Mouse (Mus musculus) liver, postnatal 0 days (tissue): ENCODE measurements around the gene Gpbp1l1. TPM values are rescaled to one million over a fixed set of nuclear protein-coding genes. Genes with fewer than 3 reads are reported as not detected.
A peak's percentile ranks its signal among the peaks of the same experiment; 100 is the strongest.

Source experiments
- ATAC-seq: fragments of 200-750 bp; cut with Nextera tagmentation; 2 replicates; pipeline ENCODE4 v1.8.0; 2017; ENCODE audit warnings: mild to moderate bottlenecking, moderate library complexity
- DNase-seq: peaks from one replicate; pipeline ENCODE4 v3.0.0-alpha.2; 2016
- H3K27ac ChIP-seq: fragments of 300-500 bp; sonication (generic); 2 replicates; pipeline ENCODE4 v1.5.1; 2014; ENCODE audit warnings: antibody characterized with exemption, moderate library complexity, mild to moderate bottlenecking, low read depth
- H3K27me3 ChIP-seq: fragments of 300-500 bp; sonication (generic); 2 replicates; pipeline ENCODE4 v1.6.1; 2014; ENCODE audit warnings: low read length, control low read depth, mixed read lengths; ENCODE audit not compliant: insufficient read depth
- H3K36me3 ChIP-seq: fragments of 300-500 bp; sonication (generic); replicated peaks from 2 replicates; pipeline ENCODE4 v1.6.1; 2014; ENCODE audit warnings: mild to moderate bottlenecking, control low read depth, low read length, moderate library complexity, mixed read lengths; ENCODE audit not compliant: insufficient read depth
- H3K4me1 ChIP-seq: fragments of 300-500 bp; sonication (generic); 2 replicates; pipeline ENCODE4 v1.6.1; 2014; ENCODE audit warnings: antibody characterized with exemption, mild to moderate bottlenecking, control low read depth; ENCODE audit not compliant: insufficient read depth
- H3K4me2 ChIP-seq: fragments of 300-500 bp; sonication (generic); 2 replicates; pipeline ENCODE4 v1.6.1; 2014; ENCODE audit warnings: low read depth, mild to moderate bottlenecking, low read length, moderate library complexity, mixed read lengths
- H3K4me3 ChIP-seq: fragments of 300-500 bp; sonication (generic); 2 replicates; pipeline ENCODE4 v1.5.1; 2014; ENCODE audit warnings: low read depth, low read length
- H3K9ac ChIP-seq: fragments of 300-500 bp; sonication (generic); replicated peaks from 2 replicates; pipeline ENCODE4 v1.6.1; 2014; ENCODE audit warnings: mild to moderate bottlenecking, moderate library complexity
- H3K9me3 ChIP-seq: fragments of 300-500 bp; sonication (generic); 2 replicates; pipeline ENCODE4 v1.6.1; 2016; ENCODE audit warnings: mild to moderate bottlenecking, control low read depth, low read length, mixed read lengths
- CTCF ChIP-seq: sonication (generic); IDR thresholded peaks from 2 replicates; pipeline ENCODE4 v1.5.1; 2016; ENCODE audit warnings: antibody characterized with exemption, low read depth
- EP300 ChIP-seq: IDR thresholded peaks from 2 replicates; pipeline ENCODE4 v1.6.1; 2016; ENCODE audit warnings: antibody characterized with exemption, low read depth, mild to moderate bottlenecking
- WGBS: fragments of 180-500 bp; shearing (Covaris S2); extraction: QIAGEN DNeasy Blood & Tissue Kit; methylation state at CpG from one replicate; pipeline ENCODE4 v1.1.7; 2014; ENCODE audit not compliant: insufficient replicate concordance; 5-methylcytosine and 5-hydroxymethylcytosine counted together
- polyA plus RNA-seq: library from polyadenylated mRNA; unstranded; fragments of >200 nt; fragmentation: Nextera tagmentation; extraction: Ambion mirVana; gene quantifications from 2 replicates; pipeline ENCODE4 v1.2.1, GENCODE M21; 2015

The Gpbp1l1 gene
- polyA plus RNA-seq, result 14.0 and 16.2 TPM in 2 replicates

DNA sequence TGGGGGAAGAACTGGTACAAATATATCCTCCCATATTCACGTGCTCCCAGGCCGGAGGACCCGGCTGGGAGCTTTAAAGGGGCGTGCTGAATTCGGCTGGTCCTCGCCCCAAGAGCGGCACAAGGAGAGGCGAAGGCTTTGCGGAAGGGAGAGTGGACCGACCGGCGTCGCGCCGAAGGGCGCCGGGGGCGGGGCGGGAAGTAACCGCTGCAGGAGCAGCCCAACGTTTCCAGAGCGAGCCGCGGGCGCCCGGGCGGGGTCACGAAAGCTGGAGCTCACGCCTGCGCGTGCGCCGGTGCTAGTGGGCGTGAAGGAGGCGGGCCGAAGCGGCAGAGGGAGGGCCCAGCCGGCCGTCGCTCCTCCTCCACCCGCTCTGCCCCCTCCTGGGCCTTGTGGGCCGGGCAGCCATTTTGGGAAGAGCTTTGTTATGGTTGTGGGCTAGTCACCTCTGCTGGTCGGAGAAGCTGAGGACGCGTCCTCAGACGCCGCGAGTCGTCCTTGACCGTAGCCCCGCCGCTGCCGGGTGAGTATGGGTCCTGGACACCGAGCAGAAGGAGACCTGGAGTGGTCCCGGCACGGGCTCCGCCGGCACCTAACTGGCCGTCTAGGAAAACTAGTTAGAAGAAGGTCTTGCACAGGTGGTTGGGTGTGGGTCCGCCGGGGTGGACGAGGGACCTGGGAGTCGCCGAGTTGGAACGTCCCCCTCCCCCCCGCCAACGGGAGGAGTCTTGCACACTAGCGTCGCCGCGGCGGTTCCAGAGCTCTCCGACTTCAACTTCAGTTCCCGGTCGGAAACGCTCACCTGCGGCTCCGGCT lies at the start of gene Gpbp1l1:
TSS of gene Gpbp1l1 (plus strand) at position 353 of the 816 bp plus-strand sequence.
- DNase-seq, result peak; percentile 99

DNA sequence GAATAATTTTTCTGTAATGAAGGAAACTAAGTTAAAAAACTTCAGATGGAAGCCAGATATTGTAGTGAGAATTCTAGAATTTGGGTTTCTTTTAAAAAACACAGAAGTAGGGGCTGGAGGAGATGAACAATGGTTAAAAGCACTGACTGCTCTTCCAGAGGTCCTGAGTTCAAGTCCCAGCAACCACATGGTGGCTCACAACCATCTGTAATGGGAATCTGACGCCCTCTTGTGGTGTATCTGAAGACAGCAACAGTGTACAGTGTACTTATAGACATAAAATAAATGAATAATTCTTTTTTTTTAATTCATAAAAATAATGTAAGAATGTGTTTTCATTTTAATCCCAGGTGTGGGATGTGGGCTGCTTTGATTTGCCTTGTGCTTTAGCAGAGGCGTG lies 26.3 kb upstream of the Gpbp1l1 start:
- 73% methylated on average over 2 of the region's 2 CpGs for WGBS
- Histone ChIP-seq H3K27me3 (no peaks in the 10 kb centered on the region), H3K4me3 (no peak overlapping the region), H3K9me3 (no peaks in the 10 kb centered on the region), H3K27ac (no peak overlapping the region), H3K9ac (no peak overlapping the region), H3K4me1 (no peaks in the 10 kb centered on the region), H3K4me2 (no peak overlapping the region), H3K36me3 (peaks cover 9% of the 10 kb centered on the region)
- DNase-seq, result no peak
- TF ChIP-seq CTCF (peak; percentile 35), EP300 (no peak)
- no peak for ATAC-seq

More for the DNA sequence above, at the start of gene Gpbp1l1:
- 1% methylated on average over 77 of the region's 78 CpGs for WGBS
- H3K4me2 ChIP-seq, result peak within 1 kb of the TSS; percentile 88
- H3K36me3 ChIP-seq, result peaks cover 3% of the 10 kb centered on the region
- H3K4me1 ChIP-seq, result peaks cover 13% of the 10 kb centered on the region
- H3K9ac ChIP-seq, result peak within 1 kb of the TSS; percentile 90
- TF ChIP-seq EP300, result no peak
- peak; percentile 67 for TF ChIP-seq CTCF
- H3K9me3 ChIP-seq, result no peaks in the 10 kb centered on the region
- peak within 1 kb of the TSS; percentile 91 for H3K27ac ChIP-seq
- H3K4me3 ChIP-seq, result peak within 1 kb of the TSS; percentile 87
- H3K27me3 ChIP-seq, result no peaks in the 10 kb centered on the region
- ATAC-seq, result peak; percentile 94

DNA sequence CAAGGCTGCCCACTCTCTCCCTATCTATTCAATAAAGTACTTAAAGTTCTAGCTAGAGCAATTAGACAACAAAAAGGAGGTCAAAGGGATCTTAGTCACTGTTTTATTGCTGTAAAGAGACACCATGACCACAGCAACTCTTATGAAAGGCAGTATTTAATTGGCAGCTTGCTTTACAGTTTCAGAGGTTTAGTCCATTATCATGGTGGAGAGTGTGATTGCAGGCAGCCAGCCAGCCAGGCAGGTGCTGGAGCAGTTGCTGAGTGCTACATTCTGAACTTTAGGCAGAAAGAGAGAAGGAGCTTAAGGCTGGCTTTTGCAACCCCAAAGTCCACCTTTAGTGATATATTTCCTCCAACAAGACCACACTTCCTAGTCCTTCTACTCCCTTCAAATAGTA lies 21.1 kb upstream of the Gpbp1l1 start:
- Histone ChIP-seq H3K4me1 (no peaks in the 10 kb centered on the region), H3K36me3 (peaks cover 8% of the 10 kb centered on the region; the same call in 1 of the 2 replicates), H3K9me3 (no peaks in the 10 kb centered on the region), H3K4me2 (no peak overlapping the region), H3K27ac (no peak overlapping the region), H3K4me3 (no peak overlapping the region), H3K27me3 (no peaks in the 10 kb centered on the region), H3K9ac (no peak overlapping the region)
- TF ChIP-seq EP300 (no peak), CTCF (no peak)
- DNase-seq (no peak), ATAC-seq (no peak)

DNA sequence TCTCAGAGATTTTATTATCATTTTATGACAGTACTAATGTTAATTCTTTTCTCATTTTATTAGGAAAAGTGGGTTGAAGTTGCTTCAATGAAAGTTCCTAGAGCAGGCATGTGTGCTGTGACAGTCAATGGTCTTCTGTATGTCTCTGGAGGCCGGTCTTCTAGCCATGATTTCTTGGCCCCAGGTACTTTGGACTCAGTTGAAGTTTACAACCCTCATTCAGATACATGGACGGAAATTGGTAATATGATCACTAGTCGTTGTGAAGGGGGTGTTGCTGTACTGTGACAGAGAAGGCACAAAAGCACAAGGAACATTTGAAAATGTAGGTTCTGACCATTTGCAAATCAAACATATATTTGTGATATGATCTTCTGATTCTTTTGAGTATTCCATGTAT lies 19.7 kb upstream of the Gpbp1l1 start:
- H3K9me3 ChIP-seq, result no peaks in the 10 kb centered on the region
- TF ChIP-seq EP300 (no peak), CTCF (no peak)
- H3K4me1 ChIP-seq, result no peaks in the 10 kb centered on the region
- no peak overlapping the region for H3K4me3 ChIP-seq
- peaks cover 8% of the 10 kb centered on the region; the same call in 1 of the 2 replicates for H3K36me3 ChIP-seq
- WGBS, result 86% methylated on average over 3 of the region's 3 CpGs
- no peak overlapping the region for H3K27ac ChIP-seq
- no peak overlapping the region for H3K4me2 ChIP-seq
- ATAC-seq (no peak), DNase-seq (no peak)
- H3K9ac ChIP-seq, result no peak overlapping the region
- H3K27me3 ChIP-seq, result no peaks in the 10 kb centered on the region

DNA sequence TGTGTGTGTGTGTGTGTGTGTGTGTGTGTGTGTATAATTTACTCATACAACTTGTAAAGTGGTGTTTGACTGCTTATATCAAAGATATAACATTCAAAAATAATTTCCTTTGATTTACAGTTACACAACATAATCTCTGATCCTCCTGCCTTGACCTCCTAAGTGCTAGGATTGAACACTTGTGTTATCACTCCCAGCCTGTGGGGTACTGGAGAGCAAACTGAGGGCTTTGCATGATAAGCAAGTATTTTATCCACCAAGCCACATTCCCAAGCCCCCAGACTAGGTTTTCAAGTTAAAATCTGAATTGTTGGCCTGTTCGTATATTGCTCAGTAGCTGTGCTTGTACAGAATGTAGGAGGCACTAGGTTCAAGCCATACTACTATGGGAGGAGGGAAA lies 7.0 kb upstream of the Gpbp1l1 start:
- DNase-seq, result no peak
- Histone ChIP-seq H3K4me3 (no peak overlapping the region), H3K4me1 (no peaks in the 10 kb centered on the region), H3K9ac (no peak overlapping the region), H3K9me3 (no peaks in the 10 kb centered on the region), H3K4me2 (no peak overlapping the region), H3K27me3 (no peaks in the 10 kb centered on the region), H3K36me3 (peaks cover 7% of the 10 kb centered on the region; the same call in 1 of the 2 replicates), H3K27ac (no peak overlapping the region)
- no peak for TF ChIP-seq CTCF
- no peak for TF ChIP-seq EP300
- ATAC-seq, result no peak
- WGBS, result 73% methylated on average over 1 of the region's 1 CpGs

DNA sequence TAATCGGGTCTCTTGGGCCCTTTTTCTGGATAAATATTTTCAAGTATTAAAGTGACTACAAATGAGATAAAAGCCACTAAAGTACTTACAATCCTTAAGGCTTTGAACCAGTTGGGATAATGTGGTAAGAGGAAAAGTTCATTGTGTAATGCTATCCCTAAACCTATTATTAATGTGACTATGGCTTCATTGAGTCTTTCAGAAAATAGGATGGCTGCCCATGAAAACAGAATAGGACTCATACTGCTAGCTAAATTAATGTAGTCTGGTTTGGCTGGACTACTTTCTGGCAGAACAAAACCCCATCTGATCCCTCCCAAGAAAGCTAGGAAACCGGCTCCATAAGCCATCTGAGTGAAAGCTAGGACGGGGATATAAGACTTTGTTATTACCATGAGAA lies 4.4 kb upstream of the Gpbp1l1 start:
- TF ChIP-seq CTCF (no peak), EP300 (no peak)
- DNase-seq (no peak), ATAC-seq (no peak)
- Histone ChIP-seq H3K4me1 (no peaks in the 10 kb centered on the region), H3K36me3 (peaks cover 7% of the 10 kb centered on the region; the same call in 1 of the 2 replicates), H3K27me3 (no peaks in the 10 kb centered on the region), H3K27ac (no peak overlapping the region), H3K9ac (no peak overlapping the region), H3K4me3 (no peak overlapping the region), H3K4me2 (no peak overlapping the region), H3K9me3 (no peaks in the 10 kb centered on the region)
- 84% methylated on average over 3 of the region's 3 CpGs for WGBS
